Mouse (Mus musculus): Measurements from ENCODE around the gene Sec24d. TPM values are rescaled to one million over a fixed set of nuclear protein-coding genes. Genes with fewer than 3 reads are reported as not detected.
A peak's percentile ranks its signal among the peaks of the same experiment; 100 is the strongest.
"Not testable (repeated sequence)": the region's sequence is repeated elsewhere in the genome, so short reads cannot be mapped to it uniquely, and the experiment has no call there.

The Sec24d gene
- total RNA-seq, 2 experiments from 2014 or later: 12.6 to 16.4 TPM

DNA sequence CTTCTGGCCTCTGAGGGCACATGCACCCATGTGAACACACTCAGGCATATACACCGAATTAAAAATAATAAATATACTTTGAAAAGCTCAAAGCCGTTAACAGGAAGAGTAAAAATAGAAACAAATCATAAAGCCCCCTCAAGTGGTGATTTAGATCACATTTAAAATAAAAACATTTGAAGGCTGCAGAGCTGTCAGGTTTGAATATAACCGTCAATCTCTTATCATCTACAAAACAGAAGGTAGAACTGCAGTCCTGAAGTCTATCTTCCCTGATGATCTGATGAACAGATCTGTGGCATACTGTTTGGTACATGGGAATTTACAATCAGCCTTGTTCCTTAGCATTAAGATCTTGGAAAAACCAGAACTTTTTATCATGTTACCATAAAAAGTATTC is 109.3 kb downstream of the Sec24d start:
- DNase-seq (ENCODE audit: low spot score in 2 of 2): no peak
- intact Hi-C loops (cut with DNase I): no loop called here

DNA sequence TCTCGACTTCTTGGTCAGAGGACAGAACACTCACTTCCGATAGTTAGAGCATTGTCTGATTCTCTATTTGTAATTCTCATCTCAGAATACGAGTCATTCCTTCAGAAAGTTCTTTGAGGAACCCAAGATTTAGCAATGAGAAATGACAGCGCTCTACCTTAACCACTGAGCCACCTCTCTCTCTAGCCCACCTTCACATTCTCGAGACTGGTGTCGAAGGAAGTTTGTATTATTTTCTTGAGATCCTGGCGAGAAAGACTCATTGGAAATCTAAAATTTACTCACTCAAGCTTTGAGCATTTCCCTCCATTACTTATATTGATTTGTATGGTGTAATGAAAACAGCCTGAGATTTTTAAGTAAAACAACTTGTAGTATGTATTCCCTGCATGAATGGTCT is 117.2 kb downstream of the Sec24d start:
- intact Hi-C loops (cut with DNase I): no loop called here
- DNase-seq (ENCODE audit: low spot score in 2 of 2): no peak

DNA sequence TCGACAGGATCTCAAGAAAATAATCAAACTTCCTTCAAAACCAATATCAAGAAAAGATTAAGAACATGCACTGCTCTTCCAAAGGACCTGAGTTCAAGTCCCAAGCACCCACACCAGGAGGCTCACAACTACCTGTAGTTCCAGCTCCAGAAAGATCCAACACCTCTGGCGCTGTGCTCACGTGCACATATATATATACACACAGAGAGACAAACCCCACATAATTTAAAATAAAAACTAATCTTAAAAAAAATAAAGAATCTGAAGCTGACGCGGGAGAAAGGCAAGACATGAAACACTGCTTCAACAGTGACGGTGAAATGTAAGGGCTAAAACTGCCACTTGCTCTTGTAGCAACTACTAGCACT is 117.8 kb downstream of the Sec24d start:
- intact Hi-C loops (cut with DNase I): loop anchor here (5.0 kb wide), 1 partner anchor 122 kb away; no protein-coding TSS in a partner anchor
- no peak for DNase-seq (ENCODE audit: low spot score in 2 of 2)

DNA sequence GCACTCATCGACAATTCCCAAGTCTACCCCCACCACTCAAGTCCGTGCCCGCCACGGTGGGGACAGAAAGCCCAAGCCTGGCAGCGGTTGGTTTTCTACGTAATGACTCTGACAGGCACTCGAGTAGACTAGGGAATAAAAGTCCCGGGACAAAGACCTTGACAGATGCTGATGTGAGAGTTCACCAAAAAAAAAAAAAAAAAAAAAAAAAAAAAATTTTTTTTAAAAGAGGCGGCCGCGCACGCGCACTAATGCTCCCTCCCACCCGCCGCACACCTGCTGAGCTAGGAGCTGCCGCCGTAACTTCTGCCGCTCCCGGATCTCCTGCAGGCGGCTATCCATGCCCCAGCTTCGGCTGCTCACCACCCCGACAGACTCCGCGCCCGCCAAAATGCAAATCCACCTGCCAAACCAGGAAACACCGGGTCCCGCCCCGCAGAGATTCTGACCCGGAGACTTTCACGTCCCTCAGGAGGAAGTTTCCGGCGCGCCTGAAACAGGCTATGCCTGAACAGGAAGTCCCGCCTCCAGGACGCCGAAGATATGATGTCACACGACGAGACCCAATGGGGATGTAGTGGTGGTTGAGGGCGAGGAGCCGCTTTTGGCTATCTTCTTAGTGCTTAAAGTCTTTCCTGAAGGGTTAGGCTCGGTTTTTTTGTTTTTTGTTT is 118.4 kb downstream of the Sec24d start, which contains the start of gene Mettl14:
Gene Mettl14 (minus strand): TSS at position 623 of the 671 bp plus-strand sequence.
- intact Hi-C loops (cut with DNase I): loop anchor here (5.0 kb wide), 1 partner anchor 122 kb away; no protein-coding TSS in a partner anchor
- peak; percentile 97 for DNase-seq (ENCODE audit: low spot score in 2 of 2)

DNA sequence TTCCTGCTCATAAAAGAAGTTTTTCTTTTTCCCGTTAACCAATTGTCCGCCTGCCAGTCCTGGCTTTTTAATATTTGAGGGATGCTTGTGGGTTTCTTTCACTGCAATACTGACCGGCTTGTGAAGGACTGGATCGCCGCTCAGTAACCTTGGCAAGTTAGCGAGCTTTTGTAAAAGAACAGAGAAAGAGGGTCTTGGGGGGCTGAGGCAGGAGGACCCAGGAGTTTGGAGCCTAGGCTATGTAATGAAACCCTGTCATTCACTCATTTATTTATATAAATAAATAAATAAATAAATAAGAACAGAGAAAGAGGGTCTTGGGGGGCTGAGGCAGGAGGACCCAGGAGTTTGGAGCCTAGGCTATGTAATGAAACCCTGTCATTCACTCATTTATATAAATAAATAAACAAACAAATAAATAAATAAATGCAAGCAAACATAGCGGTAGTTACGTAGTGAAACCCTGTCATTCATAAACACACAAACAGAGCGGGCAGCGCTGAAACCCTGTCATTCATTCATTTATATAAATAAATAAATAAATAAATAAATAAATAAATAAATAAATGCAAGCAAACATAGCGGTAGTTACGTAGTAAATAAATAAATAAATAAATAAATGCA is 119.0 kb downstream of the Sec24d start:
- intact Hi-C loops (cut with DNase I): loop anchor here (5.0 kb wide), 1 partner anchor 121 kb away; no protein-coding TSS in a partner anchor
- not testable (repeated sequence) for DNase-seq (ENCODE audit: low spot score in 2 of 2)

DNA sequence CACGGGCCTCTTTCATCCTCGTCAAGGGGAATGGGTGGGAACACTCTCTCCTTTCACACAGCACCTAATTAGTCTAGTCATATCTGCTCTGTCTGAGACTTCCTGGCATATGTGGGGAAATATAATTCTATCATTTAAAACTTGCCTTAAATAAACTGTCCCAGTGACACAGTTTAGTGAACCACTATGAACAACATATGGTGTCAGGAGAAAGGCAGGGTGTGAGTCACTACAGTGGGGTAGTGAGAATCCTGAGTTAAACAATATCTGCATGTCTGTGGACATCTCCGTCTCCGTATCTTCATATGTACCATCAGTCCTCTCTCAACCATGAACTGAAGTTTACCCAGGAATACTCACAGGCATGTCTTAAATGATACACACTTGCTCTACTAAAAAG is 123.9 kb downstream of the Sec24d start:
- intact Hi-C loops (cut with DNase I): loop anchor here (5.0 kb wide), 1 partner anchor 51 kb away; no protein-coding TSS in a partner anchor
- no peak for DNase-seq (ENCODE audit: low spot score in 2 of 2)

DNA sequence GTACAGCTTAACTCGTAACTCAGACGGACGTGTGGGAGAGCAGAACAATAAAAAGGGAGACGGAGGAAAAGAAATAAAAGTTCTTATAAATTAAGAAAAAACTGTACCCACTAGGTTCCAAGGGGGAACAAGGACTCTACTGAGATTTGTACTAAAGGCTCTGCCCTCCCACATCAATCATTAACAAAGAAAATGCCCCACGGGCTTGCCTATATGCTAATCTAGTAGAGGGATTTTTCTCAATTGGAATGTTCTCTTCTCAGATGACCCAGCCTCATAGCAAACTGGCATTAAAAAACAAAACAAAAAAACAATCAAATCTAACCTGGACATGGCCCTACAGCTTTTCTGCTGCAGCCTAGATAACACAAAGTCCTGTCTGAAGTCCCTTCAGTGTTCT is 128.4 kb downstream of the Sec24d start:
- no peak for DNase-seq (ENCODE audit: low spot score in 2 of 2)
- intact Hi-C loops (cut with DNase I): no loop called here

DNA sequence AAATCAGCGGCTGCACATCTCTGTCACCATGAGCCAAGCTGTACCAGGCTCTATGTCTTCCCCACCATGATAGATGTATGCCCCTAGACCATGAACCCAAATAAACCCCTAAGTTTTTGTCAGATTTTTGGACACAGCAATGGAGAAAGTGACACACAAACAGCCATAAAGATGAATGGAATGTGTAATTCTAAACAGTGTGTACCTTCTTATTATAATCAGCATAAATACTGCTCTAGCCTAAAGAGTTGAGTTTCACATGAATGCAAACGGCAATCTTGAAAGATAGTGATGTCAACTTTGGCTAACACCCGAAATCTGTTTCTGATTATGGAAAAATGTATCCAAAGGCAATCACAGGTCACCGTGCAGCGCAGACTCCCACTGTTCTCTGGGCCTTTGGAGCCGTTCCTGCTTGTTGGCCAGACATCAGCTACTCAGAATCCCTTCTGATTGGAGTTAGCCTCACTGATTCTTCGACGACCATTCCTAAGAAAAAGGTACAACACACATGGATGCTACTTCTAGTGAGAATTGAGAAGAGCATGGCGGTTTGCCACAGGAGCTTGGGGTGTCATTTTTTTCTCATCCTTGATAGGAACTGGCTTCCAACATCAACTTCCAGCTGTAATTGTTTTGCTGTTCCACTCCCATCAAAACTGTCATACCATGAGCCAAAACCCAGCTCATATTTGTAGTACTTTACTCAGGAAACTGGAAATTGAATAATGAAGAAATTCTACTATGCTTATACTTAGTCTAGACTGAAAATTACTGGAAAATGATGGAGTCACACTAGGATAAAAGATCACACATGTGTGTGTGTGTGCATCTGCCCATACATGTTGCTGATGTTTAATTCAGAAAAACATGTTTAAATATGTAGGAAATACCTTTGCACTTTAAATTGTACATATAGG is 130.6 kb downstream of the Sec24d start:
- intact Hi-C loops (cut with DNase I): no loop called here
- DNase-seq (ENCODE audit: low spot score in 2 of 2): no peak

DNA sequence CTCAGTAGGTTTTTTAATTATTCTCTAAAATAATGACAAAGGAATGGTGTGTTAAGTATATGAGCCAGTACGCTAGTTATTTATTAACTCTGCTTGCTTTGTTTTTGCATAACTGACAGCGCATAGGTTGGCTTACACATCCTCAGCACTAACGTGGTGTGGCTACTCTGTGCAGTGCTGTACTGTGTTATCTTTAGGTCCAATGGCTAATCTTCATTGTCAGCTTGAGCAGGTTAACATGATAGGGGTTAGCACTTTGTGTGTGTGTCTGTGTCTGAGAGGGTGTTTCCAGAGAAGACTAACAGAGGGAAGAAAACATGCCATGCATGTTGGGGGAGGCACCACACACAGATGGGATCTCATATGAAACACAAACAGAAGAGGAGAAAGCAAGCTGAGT is 137.7 kb downstream of the Sec24d start:
- intact Hi-C loops (cut with DNase I): no loop called here
- DNase-seq (ENCODE audit: low spot score in 2 of 2): no peak

DNA sequence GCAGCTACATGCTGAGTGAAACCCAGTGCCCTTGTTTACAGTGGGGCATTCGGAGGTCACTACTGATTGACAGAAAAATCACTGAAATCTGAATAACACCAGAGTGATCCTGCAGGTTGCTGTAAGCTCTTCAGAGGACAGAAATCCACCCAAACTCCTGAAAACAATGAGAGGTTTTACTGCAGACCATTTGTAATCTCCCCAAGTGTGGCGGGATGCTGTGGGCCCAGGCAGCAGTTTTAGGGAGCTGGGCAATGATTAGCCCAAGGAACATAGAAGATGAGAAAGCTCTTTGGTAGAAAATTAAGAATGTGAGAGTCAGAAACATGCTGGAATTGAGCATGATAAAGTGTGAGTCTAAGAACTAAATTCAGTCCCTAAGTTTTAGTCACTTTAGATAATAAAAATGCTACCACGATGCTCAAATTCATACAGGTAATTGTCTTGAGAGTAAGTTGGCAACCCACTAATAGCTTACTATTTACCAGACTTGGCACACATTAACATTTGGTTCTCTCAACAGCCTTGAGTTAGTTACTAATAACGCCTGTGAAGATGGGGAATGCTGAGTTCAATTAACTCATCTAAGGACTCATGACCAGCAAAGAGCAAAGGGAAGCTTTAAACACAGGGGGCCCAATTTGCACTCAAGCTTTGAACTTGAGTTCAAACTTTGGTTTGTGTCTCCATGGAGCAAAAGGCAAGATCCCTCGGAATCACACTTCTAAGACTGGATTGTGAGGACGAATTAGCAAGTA is 144.7 kb downstream of the Sec24d start:
- intact Hi-C loops (cut with DNase I): no loop called here
- DNase-seq (ENCODE audit: low spot score in 2 of 2): no peak

DNA sequence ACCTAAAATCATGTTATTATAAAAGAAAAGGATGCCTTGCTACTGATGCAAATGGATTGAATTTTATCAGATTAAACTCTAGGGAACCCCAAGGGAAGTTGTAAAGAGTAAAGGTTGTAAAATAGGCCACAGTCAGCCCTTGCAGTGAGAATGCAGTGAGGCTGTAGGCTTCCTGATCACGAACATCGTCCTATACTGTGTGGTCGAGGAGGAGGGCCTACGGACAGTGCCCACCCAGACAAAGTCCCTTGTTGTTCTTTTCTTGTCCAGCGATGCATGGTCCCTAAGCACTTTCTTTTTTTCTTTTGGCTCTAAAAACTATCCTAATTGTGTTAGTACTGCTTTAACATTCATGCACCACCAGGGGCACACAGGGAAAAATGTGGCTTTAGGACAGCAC is 145.9 kb downstream of the Sec24d start:
- DNase-seq (ENCODE audit: low spot score in 2 of 2): no peak
- intact Hi-C loops (cut with DNase I): no loop called here

Other genes starting within 250 kb of the Sec24d start
- gene Myoz2, start 232.4 kb upstream of the Sec24d start, total RNA-seq (2021): not detected
- 1 to 10 TPM; 1.8 to 3.0 TPM for gene Synpo2, start 31.3 kb upstream of the Sec24d start, total RNA-seq (2021)
- gene Mettl14, start 118.7 kb downstream of the Sec24d start, total RNA-seq (2021): 10 to 100 TPM in 1 of 2 experiments, 1 to 10 TPM in 1; 10.0 to 12.2 TPM
- gene Prss12, start 179.5 kb downstream of the Sec24d start, total RNA-seq (2021): 10 to 100 TPM; 19.2 to 19.9 TPM

All from left cerebral cortex, postnatal 14 days (tissue).